Mouse (Mus musculus) liver, postnatal 0 days (tissue): ENCODE data around the gene Tbc1d22b.

Experiments
- CTCF ChIP-seq: sonication (generic); IDR thresholded peaks from 2 replicates; pipeline ENCODE4 v1.5.1; 2016; ENCODE audit warnings: antibody characterized with exemption, low read depth
- EP300 ChIP-seq: IDR thresholded peaks from 2 replicates; pipeline ENCODE4 v1.6.1; 2016; ENCODE audit warnings: antibody characterized with exemption, low read depth, mild to moderate bottlenecking

DNA sequence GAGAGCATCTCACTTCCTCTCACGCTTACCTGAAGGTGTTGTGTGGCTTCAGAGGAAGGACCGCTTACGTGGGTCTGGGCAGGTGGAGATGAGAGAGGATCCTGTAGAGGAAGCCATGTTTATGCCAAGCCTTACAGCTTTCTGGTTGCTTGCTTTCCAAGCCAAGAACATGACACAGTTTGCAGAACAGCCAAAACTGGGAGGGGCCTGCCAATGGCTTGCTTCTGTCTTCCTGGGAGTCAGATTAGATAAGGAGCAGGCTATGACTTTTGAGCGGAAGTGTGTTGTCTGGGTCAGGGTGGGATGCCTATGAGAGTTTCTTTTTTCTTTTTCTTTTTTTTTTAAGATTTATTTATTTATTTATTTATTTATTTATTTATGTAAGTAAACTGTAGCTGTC lies 87.8 kb downstream of the Tbc1d22b start:
- TF ChIP-seq CTCF: no peak
- no peak for TF ChIP-seq EP300
